Mouse (Mus musculus) retina, adult 2 months (tissue): ENCODE data around the gene Rnase13.
A peak's percentile ranks its signal among the peaks of the same experiment; 100 is the strongest.

Source experiments
- DNase-seq: peaks from one replicate; pipeline ENCODE4 v3.0.0-alpha.2; 2012; ENCODE audit warnings: low read depth, low spot score

Gene Rnase13

GRCm38 (mm10) chr14:51913062-51913959 is 9.3 kb downstream of the Rnase13 start:
- DNase-seq = no peak

- no peak for DNase-seq
Observed at GRCm38 (mm10) chr14:51912391-51913061, 10.0 kb downstream of the Rnase13 start.

GRCm38 (mm10) chr14:51911301-51911700 is 11.3 kb downstream of the Rnase13 start:
- no peak for DNase-seq

- no peak for DNase-seq
Observed at GRCm38 (mm10) chr14:51906102-51906501, 16.5 kb downstream of the Rnase13 start.

- DNase-seq = no peak
Observed at GRCm38 (mm10) chr14:51904706-51905105, 17.9 kb downstream of the Rnase13 start.

- no peak for DNase-seq
Observed at GRCm38 (mm10) chr14:51903782-51904181, 18.8 kb downstream of the Rnase13 start.

- DNase-seq = no peak
Observed at GRCm38 (mm10) chr14:51902806-51903710, 19.5 kb downstream of the Rnase13 start.

GRCm38 (mm10) chr14:51899351-51899750 is 23.2 kb downstream of the Rnase13 start:
- no peak for DNase-seq

GRCm38 (mm10) chr14:51896539-51897170 is 25.9 kb downstream of the Rnase13 start:
- DNase-seq = no peak

- no peak for DNase-seq
Observed at GRCm38 (mm10) chr14:51896019-51896418, 26.6 kb downstream of the Rnase13 start.

GRCm38 (mm10) chr14:51895071-51895470 is 27.5 kb downstream of the Rnase13 start:
- DNase-seq = no peak

GRCm38 (mm10) chr14:51893809-51894208 is 28.8 kb downstream of the Rnase13 start:
- DNase-seq = no peak

GRCm38 (mm10) chr14:51893094-51893794 is 29.3 kb downstream of the Rnase13 start:
- no peak for DNase-seq

GRCm38 (mm10) chr14:51892191-51892939 is 30.2 kb downstream of the Rnase13 start, which contains the start of gene Slc39a2:
Gene Slc39a2 (plus strand): TSS chr14:51892889.
- DNase-seq = no peak

GRCm38 (mm10) chr14:51889833-51890232 is 32.7 kb downstream of the Rnase13 start:
- DNase-seq = no peak

- no peak for DNase-seq
Observed at GRCm38 (mm10) chr14:51886051-51886450, 36.5 kb downstream of the Rnase13 start.

GRCm38 (mm10) chr14:51884598-51885331 is 37.8 kb downstream of the Rnase13 start, which contains the start of gene Mettl17:
Gene Mettl17 (plus strand): TSS chr14:51884842.
- DNase-seq = peak; percentile 91

- DNase-seq = no peak
Observed at GRCm38 (mm10) chr14:51884031-51884544, 38.5 kb downstream of the Rnase13 start.

GRCm38 (mm10) chr14:51883527-51884030 is 39.0 kb downstream of the Rnase13 start:
- peak; percentile 37 for DNase-seq
